Mouse (Mus musculus): ENCODE measurements around the gene 6030408B16Rik. TPM values are rescaled to one million over a fixed set of nuclear protein-coding genes. Genes with fewer than 3 reads are reported as not detected.

6030408B16Rik gene
- polyA plus RNA-seq, 1 experiment from 2014 or later, result 0.83 TPM

- Histone ChIP-seq H3K36me3 (no peaks in the 10 kb centered on the region), H3K9ac (peak overlapping the region; percentile 10; the same call in 1 of the 2 replicates), H3K4me2 (no peak overlapping the region), H3K4me1 (replicated peaks) (peaks cover 45% of the 10 kb centered on the region), H3K9me3 (replicated peaks) (no peaks in the 10 kb centered on the region), H3K27ac (ENCODE audit: poor library complexity, severe bottlenecking) (no peak overlapping the region), H3K4me3 (no peak overlapping the region), H3K27me3 (replicated peaks) (no peaks in the 10 kb centered on the region)
- ATAC-seq (ENCODE audit: insufficient number of reproducible peaks, low FRiP score), result no peak
- WGBS, result 74% methylated on average over 7 of the region's 7 CpGs
These were observed 37.1 kb upstream of the 6030408B16Rik start for GRCm38 (mm10) chr15:101255842-101256462.

GRCm38 (mm10) chr15:101256463-101257206 lies 36.4 kb upstream of the 6030408B16Rik start:
- H3K4me2 ChIP-seq, result no peak overlapping the region
- WGBS, result 63% methylated on average over 14 of the region's 14 CpGs
- H3K4me1 ChIP-seq (replicated peaks), result peaks cover 52% of the 10 kb centered on the region
- H3K36me3 ChIP-seq, result no peaks in the 10 kb centered on the region
- H3K27me3 ChIP-seq (replicated peaks), result no peaks in the 10 kb centered on the region
- peak overlapping the region; percentile 10; the same call in 1 of the 2 replicates for H3K9ac ChIP-seq
- no peak overlapping the region for H3K27ac ChIP-seq (ENCODE audit: poor library complexity, severe bottlenecking)
- no peaks in the 10 kb centered on the region for H3K9me3 ChIP-seq (replicated peaks)
- ATAC-seq (ENCODE audit: insufficient number of reproducible peaks, low FRiP score), result no peak
- no peak overlapping the region for H3K4me3 ChIP-seq

GRCm38 (mm10) chr15:101258420-101258819 lies 34.6 kb upstream of the 6030408B16Rik start:
- H3K27me3 ChIP-seq (replicated peaks), result no peaks in the 10 kb centered on the region
- H3K4me2 ChIP-seq, result no peak overlapping the region
- no peak overlapping the region for H3K27ac ChIP-seq (ENCODE audit: poor library complexity, severe bottlenecking)
- H3K4me1 ChIP-seq (replicated peaks), result peaks cover 62% of the 10 kb centered on the region
- H3K4me3 ChIP-seq, result no peak overlapping the region
- no peak for ATAC-seq (ENCODE audit: insufficient number of reproducible peaks, low FRiP score)
- no peaks in the 10 kb centered on the region for H3K9me3 ChIP-seq (replicated peaks)
- no peak overlapping the region for H3K9ac ChIP-seq
- WGBS, result 86% methylated on average over 11 of the region's 11 CpGs
- no peaks in the 10 kb centered on the region for H3K36me3 ChIP-seq

- H3K4me1 ChIP-seq (replicated peaks), result peaks cover 57% of the 10 kb centered on the region
These were observed 33.1 kb upstream of the 6030408B16Rik start for GRCm38 (mm10) chr15:101259922-101260321.

GRCm38 (mm10) chr15:101260387-101260786 lies 32.6 kb upstream of the 6030408B16Rik start:
- 32% methylated on average over 10 of the region's 10 CpGs for WGBS
- Histone ChIP-seq H3K27me3 (replicated peaks) (no peaks in the 10 kb centered on the region), H3K27ac (ENCODE audit: poor library complexity, severe bottlenecking) (peak overlapping the region; percentile 93), H3K9ac (peak overlapping the region; percentile 55), H3K4me1 (replicated peaks) (peaks cover 59% of the 10 kb centered on the region), H3K9me3 (replicated peaks) (no peaks in the 10 kb centered on the region), H3K4me3 (no peak overlapping the region), H3K36me3 (no peaks in the 10 kb centered on the region), H3K4me2 (peak overlapping the region; percentile 44; the same call in 1 of the 2 replicates)
- ATAC-seq (ENCODE audit: insufficient number of reproducible peaks, low FRiP score), result no peak

More at GRCm38 (mm10) chr15:101259922-101260321, 33.1 kb upstream of the 6030408B16Rik start:
- no peaks in the 10 kb centered on the region for H3K9me3 ChIP-seq (replicated peaks)
- H3K4me2 ChIP-seq, result no peak overlapping the region
- H3K4me3 ChIP-seq, result no peak overlapping the region
- peak overlapping the region; percentile 93 for H3K27ac ChIP-seq (ENCODE audit: poor library complexity, severe bottlenecking)
- WGBS, result 84% methylated on average over 3 of the region's 3 CpGs
- no peak for ATAC-seq (ENCODE audit: insufficient number of reproducible peaks, low FRiP score)
- peak overlapping the region; percentile 55; the same call in 1 of the 2 replicates for H3K9ac ChIP-seq
- no peaks in the 10 kb centered on the region for H3K27me3 ChIP-seq (replicated peaks)
- H3K36me3 ChIP-seq, result no peaks in the 10 kb centered on the region

- H3K36me3 ChIP-seq, result no peaks in the 10 kb centered on the region
- peaks cover 59% of the 10 kb centered on the region for H3K4me1 ChIP-seq (replicated peaks)
- no peaks in the 10 kb centered on the region for H3K27me3 ChIP-seq (replicated peaks)
- H3K4me3 ChIP-seq, result no peak overlapping the region
- WGBS, result 15% methylated on average over 13 of the region's 13 CpGs
- H3K4me2 ChIP-seq, result peak overlapping the region; percentile 44
- ATAC-seq (ENCODE audit: insufficient number of reproducible peaks, low FRiP score), result no peak
- no peaks in the 10 kb centered on the region for H3K9me3 ChIP-seq (replicated peaks)
- H3K27ac ChIP-seq (ENCODE audit: poor library complexity, severe bottlenecking), result peak overlapping the region; percentile 93
- H3K9ac ChIP-seq, result peak overlapping the region; percentile 55
These were observed 32.0 kb upstream of the 6030408B16Rik start for GRCm38 (mm10) chr15:101260874-101261622.

- Histone ChIP-seq H3K36me3 (no peaks in the 10 kb centered on the region), H3K27me3 (replicated peaks) (no peaks in the 10 kb centered on the region), H3K9ac (0 out of 2 replicates have a peak overlapping the region, but pooled peaks have one; percentile 7), H3K4me1 (replicated peaks) (peaks cover 60% of the 10 kb centered on the region), H3K27ac (ENCODE audit: poor library complexity, severe bottlenecking) (peak overlapping the region; percentile 93), H3K4me3 (no peak overlapping the region), H3K9me3 (replicated peaks) (no peaks in the 10 kb centered on the region), H3K4me2 (no peak overlapping the region)
- WGBS, result 55% methylated on average over 5 of the region's 5 CpGs
- peak; percentile 13; the same call in 1 of the 2 replicates for ATAC-seq (ENCODE audit: insufficient number of reproducible peaks, low FRiP score)
These were observed 30.5 kb upstream of the 6030408B16Rik start for GRCm38 (mm10) chr15:101262502-101262901.

GRCm38 (mm10) chr15:101266132-101266963 lies 26.7 kb upstream of the 6030408B16Rik start:
- Histone ChIP-seq H3K4me2 (peak overlapping the region; percentile 94), H3K27me3 (replicated peaks) (no peaks in the 10 kb centered on the region), H3K9ac (peak overlapping the region; percentile 87), H3K4me1 (replicated peaks) (peaks cover 66% of the 10 kb centered on the region), H3K27ac (ENCODE audit: poor library complexity, severe bottlenecking) (peak overlapping the region; percentile 91), H3K9me3 (replicated peaks) (no peaks in the 10 kb centered on the region), H3K36me3 (peaks cover 14% of the 10 kb centered on the region), H3K4me3 (peak overlapping the region; percentile 65)
- peak; percentile 85 for ATAC-seq (ENCODE audit: insufficient number of reproducible peaks, low FRiP score)
- WGBS, result 1% methylated on average over 54 of the region's 57 CpGs

- H3K27ac ChIP-seq (ENCODE audit: poor library complexity, severe bottlenecking), result peak overlapping the region; percentile 84
- peak overlapping the region; percentile 87 for H3K9ac ChIP-seq
- 3% methylated on average over 25 of the region's 25 CpGs for WGBS
- peaks cover 56% of the 10 kb centered on the region for H3K4me1 ChIP-seq (replicated peaks)
- H3K9me3 ChIP-seq (replicated peaks), result no peaks in the 10 kb centered on the region
- no peaks in the 10 kb centered on the region for H3K27me3 ChIP-seq (replicated peaks)
- H3K4me2 ChIP-seq, result peak overlapping the region; percentile 94
- peak overlapping the region; percentile 65 for H3K4me3 ChIP-seq
- H3K36me3 ChIP-seq, result peaks cover 24% of the 10 kb centered on the region
- no peak; the same call in 1 of the 2 replicates for ATAC-seq (ENCODE audit: insufficient number of reproducible peaks, low FRiP score)
These were observed 25.7 kb upstream of the 6030408B16Rik start for GRCm38 (mm10) chr15:101267053-101268032.

Measured in heart, embryonic 12.5 days (tissue).